Mouse (Mus musculus) gastrocnemius, postnatal 4 days (tissue): ENCODE measurements around the gene AC140267.1. TPM values are rescaled to one million over a fixed set of nuclear protein-coding genes. Genes with fewer than 3 reads are reported as not detected.

Experiments
- DNase-seq, 2 experiments: peaks; one replicate each; pipeline ENCODE4 v3.0.0; 2021 to 2022; ENCODE audit warnings: low spot score in 2 of 2, mixed read lengths in 2 of 2
- total RNA-seq, 2 experiments: library from RNA; stranded (reverse); gene quantifications; 2 replicates each; pipeline ENCODE4 v1.2.3; 2021

Gene AC140267.1
- total RNA-seq, 2 experiments from 2014 or later: 12.3 to 12.6 TPM

DNA sequence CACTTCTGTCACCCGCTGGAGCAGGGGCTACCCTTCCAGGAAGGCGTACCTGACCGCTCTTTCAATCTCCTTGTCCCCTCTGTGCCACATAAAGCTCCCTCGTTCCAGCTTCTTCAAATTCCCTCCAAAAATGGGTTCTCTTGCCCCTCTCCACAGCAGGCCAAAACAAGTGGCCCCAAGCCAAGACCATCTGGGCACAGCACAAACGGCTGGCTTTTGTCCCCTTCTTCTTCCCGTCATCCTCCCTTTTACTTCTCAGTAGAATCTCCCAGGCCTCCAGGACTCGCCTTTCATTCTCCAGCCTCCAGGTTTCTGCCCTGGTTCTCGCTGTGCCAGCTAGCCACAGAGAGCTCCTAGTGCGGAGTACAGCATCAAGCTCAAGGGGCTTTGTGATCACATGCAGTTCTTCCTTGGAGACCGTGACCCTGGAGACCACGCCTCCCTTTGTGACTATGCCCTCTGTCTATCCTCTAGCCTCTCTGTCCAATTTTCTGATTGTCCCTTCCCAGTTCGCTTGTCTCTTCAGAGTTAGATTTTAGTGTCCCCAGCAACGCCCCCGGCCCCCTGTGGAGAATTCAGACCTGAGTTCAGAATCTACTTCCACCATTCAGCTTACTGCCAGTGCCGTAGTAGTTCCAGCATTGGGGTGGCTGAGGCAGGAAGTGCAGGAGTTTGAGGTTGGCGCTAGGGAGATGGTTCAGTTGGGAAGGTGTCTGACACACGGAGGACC is 7.4 kb upstream of the AC140267.1 start:
- no peak for DNase-seq

DNA sequence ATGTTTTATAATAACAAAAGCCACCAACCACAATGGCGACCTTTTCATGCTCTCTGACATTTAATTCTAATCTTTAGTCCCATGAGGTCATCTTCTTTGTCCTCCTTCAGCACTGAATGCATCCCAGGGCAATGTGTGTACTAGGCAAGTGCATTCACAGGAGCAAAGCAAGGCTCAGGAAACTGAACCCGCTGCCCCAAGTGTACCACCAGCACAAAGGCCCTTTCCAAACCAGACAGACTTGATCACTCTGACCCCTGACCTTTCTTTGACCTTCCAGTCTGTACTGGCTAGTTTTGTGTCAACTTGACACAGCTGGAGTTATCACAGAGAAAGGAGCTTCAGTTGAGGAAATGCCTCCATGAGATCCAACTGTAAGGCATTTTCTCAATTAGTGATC is 3.3 kb upstream of the AC140267.1 start:
- DNase-seq: no peak

DNA sequence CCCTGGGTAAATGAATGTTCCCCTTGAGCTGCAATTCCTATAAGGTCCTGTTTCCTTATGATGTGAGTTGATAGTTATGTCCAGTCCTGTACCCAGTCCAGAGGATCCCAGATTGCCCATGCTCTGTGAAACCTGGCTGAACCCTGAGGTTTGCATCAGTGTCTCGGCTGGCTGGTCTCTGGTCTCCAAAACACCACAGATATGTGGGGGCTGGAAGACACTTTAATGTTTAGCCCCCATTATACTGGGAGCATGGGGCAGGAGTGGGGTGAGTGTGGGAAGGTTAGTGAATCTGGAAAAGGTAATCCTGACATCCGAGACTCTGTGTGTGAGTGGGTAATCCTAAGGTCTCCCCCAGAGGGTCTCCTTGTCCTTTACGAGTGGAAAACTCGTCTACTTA is 2.6 kb upstream of the AC140267.1 start:
- no peak for DNase-seq

DNA sequence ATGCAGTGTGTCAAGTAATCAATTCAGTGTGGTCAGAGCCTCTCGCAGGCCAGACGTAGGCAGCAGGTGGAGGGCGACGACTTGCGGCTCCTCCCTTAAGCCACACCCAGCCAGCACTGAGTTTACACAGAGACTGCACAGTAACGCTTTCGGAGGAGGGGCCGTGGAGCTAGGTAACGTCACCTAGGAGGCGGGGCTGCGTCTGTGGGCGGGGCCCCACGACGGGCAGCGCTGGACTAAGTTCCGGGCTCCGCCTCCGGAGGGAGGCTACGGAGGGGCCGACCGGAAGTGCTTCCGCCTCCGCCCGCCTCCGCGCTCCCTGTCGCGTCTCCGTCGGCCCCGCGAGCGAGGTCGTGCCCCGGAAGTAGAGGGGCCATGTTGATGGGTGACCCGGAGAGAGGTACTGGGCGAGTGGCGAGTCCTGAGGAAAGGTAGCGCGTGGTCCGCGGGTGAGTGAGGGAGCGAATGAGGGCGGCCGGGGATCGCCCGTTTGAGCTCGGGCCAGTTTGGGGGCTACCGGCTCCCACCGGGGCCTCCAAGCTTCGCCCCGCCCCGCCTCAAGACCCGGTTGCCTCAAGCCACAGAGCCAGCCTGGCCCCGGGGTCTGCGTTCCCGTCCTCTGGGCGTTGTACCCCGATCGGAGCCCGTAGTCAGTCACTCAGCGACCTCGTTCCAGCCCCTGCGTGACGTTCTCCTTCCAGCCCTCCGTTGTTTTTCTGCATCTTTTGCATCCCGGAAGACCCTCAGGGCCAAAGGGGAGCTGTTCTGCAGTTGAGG is 1.7 kb upstream of the AC140267.1 start, which contains the start of gene Mief1:
Mief1 (plus strand) TSS at position 286 of the 777 bp plus-strand sequence.
- DNase-seq: peak; percentile 95 to 97

DNA sequence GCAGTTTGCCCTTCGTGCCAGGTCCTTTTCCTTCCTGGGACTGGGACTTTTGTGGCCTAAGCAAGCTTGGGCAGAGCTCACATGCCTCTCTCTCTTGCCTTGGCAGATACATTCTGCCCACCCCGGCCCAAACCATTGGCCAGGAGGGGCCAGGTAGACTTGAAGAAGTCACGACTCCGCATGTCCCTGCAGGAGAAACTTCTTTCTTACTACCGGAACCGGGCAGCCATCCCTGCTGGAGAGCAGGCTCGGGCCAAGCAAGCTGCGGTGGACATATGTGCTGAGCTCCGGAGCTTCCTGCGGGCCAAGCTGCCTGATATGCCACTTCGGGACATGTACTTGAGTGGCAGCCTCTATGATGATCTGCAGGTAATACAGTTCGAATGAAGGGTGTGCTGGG is 12.5 kb downstream of the AC140267.1 start:
- DNase-seq: no peak

DNA sequence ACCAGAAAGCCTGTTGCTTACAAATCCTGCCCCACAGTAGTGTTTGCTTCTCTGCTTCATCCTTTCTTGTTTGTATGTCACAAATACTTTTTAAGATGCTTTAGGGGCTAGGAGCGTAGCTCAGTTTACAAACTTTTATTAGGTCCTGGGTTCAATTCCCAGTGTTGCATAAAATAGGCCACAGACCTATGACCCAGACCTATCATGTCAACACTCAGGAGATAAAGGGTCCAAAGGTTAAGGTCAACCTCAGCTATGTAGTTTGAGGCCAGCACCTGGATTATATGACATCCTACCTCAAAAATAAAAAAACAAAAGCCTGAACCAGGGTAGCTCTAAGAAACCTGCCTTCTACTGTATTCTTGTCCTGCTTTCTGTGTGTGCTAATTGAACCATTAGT is 13.0 kb downstream of the AC140267.1 start:
- DNase-seq: no peak

DNA sequence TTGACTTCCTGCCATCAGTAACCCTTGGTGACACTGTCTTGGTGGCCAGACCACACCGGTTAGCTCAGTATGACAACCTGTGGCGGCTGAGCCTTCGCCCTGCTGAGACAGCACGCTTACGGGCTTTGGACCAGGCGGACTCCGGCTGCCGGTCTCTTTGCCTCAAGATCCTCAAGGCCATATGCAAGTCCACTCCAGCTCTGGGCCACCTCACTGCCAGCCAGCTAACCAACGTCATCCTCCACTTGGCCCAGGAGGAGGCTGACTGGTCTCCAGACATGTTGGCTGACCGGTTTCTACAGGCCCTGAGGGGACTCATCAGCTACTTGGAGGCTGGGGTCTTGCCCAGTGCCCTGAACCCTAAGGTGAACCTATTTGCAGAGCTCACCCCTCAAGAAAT is 14.0 kb downstream of the AC140267.1 start:
- DNase-seq: no peak

DNA sequence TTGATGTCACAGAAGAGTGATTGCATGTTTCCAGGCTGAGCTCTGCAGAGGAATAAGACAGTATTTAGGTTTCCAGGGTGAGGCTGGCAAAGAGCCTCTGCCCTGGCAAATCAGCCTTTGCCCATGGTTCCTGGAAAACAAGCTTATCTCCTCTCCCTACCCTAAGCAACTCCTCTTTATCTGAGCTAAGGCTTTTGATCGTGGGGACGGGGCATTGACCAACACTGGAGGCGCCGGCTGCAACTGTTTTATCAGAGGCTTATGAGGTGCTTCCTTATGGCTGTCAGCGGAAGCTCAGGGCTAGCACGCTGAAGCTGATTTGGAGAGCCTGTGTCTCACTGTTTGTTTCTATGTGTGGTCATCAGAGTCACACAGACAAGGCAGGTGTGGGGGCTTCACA is 15.0 kb downstream of the AC140267.1 start:
- no peak for DNase-seq

DNA sequence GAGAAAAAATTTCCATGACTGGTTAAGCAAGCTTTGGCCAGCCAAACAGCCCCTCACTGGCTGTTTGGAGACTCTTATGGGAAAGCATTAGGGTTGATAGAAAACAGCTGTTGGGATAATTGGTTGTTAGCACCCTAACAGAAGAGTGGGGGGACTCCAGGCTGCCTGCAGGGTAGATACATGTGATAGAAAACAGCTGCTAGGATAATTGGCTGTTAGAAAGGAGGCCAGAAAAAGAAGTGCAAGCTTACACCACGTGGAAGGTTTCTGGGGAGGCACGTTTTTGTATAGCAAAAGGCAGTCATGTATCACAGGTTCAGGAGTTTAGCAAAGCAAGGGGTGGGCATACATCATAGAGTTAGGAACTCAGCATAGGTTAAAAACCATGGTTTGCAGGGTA is 17.9 kb downstream of the AC140267.1 start:
- DNase-seq: no peak

DNA sequence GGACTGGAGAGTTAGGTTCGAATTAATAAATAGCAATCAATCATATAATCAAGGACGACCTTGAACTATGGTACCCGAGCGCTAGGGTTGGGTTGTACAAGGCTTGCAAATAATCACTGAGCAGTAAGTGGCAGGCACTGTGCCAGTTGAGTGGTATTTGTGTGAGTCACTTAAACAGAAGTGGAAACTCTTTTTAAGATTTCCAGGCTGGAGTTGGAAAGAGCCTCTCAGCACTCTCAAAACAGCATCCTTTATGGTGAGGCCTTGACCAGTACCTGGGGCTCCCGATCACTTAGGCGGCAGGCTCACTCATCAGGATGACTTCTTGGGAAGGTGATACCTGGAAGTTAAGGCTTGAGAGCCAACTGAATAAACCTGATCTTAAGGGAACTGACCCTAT is 18.6 kb downstream of the AC140267.1 start:
- DNase-seq: peak in 1 of 2 experiments; percentile 49

DNA sequence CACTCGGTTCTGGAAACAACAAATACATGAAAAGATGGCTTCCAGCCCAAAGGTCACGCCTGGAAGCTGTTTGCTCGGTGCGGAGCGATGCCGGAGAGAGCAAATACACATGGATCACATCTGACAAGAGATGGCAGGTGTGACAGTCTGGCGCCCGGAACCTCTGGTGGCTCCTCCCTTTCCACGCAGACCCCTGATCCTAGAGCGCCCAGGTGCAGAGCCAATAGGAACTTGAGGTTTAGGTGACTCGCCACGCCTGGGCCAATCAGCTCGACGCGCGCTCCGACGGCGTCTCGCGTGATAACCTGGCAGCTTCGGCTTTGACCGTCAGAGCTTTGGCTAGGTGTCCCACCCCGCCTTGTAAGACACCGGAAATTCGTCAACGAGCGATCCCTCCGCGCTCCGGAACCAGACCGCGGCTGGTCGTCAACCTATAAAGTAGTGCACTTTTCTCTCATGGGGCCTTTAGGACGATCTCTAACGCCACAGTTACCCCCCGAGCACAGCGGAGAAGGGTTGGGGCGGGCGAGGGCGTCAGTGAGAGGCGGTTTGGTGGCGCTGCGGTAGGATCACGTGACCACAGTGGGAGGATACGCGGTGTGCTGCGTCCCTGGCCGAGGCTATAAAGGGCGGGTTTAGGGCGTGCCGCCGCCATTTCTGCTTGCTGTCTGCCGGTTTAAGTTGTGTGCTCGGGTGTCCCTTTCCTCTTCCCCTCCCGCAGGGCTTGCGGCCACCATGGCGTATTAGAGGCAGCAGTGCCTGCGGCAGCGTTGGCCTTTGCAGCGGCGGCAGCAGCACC is 19.4 kb downstream of the AC140267.1 start, which contains the start of gene Atf4:
Atf4 (plus strand) TSS at position 338 of the 799 bp plus-strand sequence.
- DNase-seq: peak; percentile 95 to 98

DNA sequence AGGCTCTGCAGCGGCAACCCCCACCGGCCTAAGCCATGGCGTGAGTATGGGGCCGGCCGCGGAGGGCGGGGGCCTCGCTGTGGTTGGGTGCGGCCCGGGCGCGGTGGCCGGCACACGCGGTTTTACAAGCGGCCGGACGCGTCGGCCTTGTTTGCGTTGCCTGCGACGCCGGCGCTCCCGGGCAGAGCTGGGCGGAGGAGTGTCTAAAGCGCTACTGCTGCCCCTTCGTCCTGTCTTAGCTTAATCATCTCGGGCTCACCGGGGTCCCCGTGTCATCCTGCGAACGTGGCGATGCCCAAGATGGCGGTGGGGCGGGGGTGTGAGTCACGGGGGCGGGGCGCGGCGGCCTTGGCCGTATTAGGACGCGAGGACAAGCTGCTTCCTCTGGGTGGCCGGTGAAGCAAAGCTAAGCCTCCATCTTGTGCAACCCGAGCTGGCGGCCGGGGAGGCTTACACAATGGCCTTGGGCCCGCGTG is 20.0 kb downstream of the AC140267.1 start:
- peak; percentile 80 to 89 for DNase-seq

DNA sequence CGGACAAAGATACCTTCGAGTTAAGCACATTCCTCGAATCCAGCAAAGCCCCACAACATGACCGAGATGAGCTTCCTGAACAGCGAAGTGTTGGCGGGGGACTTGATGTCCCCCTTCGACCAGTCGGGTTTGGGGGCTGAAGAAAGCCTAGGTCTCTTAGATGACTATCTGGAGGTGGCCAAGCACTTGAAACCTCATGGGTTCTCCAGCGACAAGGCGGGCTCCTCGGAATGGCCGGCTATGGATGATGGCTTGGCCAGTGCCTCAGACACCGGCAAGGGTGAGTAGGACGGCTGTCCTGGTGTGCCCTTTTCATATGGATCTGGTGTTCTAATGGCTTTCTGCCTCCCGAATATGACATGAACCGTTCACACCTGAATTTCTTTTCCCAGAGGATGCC is 20.6 kb downstream of the AC140267.1 start:
- no peak for DNase-seq

DNA sequence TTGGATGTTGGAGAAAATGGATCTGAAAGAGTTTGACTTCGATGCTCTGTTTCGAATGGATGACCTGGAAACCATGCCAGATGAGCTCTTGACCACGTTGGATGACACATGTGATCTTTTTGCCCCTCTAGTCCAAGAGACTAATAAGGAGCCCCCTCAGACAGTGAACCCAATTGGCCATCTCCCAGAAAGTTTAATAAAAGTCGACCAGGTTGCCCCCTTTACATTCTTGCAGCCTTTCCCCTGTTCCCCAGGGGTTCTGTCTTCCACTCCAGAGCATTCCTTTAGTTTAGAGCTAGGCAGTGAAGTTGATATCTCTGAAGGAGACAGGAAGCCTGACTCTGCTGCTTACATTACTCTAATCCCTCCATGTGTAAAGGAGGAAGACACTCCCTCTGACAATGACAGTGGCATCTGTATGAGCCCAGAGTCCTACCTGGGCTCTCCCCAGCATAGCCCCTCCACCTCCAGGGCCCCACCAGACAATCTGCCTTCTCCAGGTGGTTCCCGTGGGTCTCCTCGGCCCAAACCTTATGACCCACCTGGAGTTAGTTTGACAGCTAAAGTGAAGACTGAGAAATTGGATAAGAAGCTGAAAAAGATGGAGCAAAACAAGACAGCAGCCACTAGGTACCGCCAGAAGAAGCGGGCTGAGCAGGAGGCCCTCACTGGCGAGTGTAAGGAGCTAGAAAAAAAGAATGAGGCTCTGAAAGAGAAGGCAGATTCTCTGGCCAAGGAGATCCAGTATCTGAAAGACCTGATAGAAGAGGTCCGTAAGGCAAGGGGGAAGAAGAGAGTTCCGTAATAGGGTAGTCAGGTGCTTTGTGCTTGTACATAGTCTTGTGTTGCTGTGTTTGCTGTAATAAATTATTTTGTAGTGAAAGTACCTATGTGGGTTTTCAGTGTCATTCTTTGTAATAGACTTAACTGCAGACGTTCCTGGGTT is 21.3 kb downstream of the AC140267.1 start:
- no peak for DNase-seq

DNA sequence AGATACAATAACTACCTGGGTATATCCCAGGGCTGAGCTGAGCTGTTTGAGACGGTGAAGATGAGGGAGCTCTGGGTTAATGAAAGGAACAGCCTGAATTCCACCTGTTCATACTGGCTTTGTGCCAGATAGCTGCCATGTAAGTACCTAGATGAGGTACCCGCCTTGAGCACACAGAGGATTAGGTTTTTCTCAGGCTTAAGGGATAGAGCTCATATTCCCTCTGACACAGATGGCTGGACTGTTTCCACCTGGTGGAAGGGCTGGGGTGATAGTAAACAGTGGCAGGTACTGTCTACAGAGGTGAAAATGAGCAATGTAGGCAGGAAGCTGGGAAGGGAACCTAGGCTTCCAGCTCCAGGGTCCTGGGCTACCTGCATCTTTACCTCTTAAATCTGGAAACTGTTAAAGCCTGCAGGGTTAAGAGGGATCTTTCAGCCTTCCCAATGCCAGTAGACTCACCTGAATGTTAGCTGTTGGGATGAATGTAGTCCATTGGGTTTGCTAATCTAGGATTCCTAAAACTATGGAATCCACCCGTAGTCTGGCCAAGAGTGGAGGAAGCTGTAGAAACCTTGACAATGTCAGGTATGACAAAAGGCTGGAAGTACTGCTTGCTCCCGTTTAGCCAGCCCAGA is 22.1 kb downstream of the AC140267.1 start:
- DNase-seq: no peak

DNA sequence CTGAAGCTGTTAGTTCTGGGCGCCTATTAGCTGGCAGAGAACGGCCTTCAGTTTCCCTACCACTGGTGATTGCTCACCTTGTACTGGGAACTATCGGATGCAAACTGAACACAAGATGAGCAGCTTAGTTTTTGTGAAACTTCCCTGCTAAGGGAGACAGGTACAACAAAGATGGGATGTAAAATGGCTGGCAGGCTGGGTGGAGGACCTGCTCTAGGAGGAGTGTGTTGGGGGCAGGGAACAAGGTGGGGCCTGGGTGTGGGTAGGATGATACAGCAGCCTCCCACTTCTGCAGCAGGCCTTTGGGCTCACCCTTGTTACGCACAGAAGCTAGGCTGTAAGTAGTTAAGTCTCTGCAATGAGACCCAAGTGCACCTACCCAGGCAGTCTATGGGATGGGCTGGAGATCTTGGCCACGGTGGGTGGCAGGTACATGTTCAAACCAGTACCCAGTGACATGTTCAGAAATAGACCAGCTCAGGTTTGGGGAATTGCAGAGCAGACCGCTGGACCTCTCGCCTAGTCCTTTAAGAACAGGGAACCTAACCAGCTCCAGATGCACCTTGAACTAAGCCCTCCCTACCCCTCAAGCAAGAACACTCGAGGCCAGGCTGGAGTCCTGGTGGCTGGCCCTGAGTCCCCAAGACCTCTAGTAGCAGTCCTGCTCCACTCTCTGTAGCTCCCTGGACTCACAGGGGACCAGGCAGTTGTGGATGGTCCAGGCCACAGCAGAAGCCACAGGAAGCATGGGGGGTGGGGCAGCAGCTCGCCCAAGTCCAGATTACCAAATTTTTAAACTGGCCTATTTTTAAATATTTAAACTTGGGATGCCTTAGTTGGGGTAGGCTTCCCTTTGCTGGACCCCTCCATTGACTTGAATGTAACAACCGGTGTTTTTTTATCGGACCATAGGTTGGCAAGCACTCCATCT is 22.9 kb downstream of the AC140267.1 start:
- DNase-seq: no peak

DNA sequence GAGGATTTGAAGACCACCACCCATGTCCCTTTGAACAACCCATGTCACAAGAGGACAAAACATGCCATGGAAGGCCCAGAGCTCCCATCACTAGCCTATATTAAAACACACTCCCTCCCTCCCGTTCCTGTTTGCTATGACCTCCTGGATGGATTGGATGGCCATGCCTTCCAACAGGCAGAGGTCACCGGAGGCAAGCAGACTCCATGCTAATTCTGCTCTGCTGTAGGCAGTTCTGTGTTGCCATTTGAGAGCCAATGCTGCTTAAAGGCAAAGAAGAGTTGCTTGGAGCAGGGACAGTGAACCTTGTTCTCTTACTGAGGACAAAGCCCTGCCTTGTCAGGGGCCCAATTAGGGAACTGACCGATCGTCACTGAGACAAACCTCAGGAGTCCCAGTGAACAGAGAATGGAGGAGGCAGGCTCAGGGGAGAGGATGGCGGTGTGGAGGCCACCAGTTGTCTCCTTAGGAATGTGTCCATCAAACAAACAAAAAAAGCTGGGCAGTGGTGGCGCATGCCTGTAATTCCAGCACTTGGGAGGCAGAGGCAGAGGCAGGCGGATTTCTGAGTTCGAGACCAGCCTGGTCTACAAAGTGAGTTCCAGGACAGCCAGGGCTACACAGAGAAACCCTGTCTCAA is 23.9 kb downstream of the AC140267.1 start:
- no peak for DNase-seq

DNA sequence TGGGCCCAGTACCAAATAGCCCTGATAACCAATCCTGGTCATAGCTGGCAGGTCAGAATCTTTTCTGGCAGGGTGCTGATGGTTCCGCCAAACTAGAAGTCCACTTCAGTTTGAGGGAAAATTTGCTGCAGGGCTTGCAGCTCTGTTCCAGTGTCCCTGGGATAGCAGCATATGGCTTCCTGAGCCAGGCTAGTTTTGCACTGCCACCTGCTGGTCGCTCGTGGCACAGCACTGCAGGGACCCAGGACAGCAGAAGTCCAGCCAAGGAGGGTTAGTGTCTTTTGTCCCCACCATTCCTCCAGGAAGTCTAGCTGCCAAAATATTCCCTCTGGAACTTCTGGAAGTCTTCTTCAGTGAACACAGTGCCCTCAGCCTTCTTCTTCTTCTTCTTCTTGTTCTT is 25.0 kb downstream of the AC140267.1 start:
- DNase-seq: peak; percentile 75 to 84
